Mouse (Mus musculus) testis, adult 2 months (tissue): ENCODE measurements around the gene Tardbp. TPM values are rescaled to one million over a fixed set of nuclear protein-coding genes. Genes with fewer than 3 reads are reported as not detected.

Experiments used
- H3K27ac ChIP-seq: fragments of 200-500 bp; 2 replicates; pipeline ENCODE4 v1.5.1; 2012; ENCODE audit warnings: low read depth, low read length; ENCODE audit not compliant: control insufficient read depth, insufficient read depth
- H3K27me3 ChIP-seq: fragments of 200-500 bp; 2 replicates; pipeline ENCODE4 v1.6.1; 2012; ENCODE audit warnings: mild to moderate bottlenecking, low read length, moderate library complexity; ENCODE audit not compliant: control insufficient read depth, insufficient read depth
- H3K36me3 ChIP-seq: fragments of 200-500 bp; 2 replicates; pipeline ENCODE4 v1.6.1; 2012; ENCODE audit warnings: mild to moderate bottlenecking, low read length; ENCODE audit not compliant: control insufficient read depth, insufficient read depth
- H3K4me1 ChIP-seq: fragments of 200-500 bp; 2 replicates; pipeline ENCODE4 v1.6.1; 2012; ENCODE audit warnings: low read length; ENCODE audit not compliant: control insufficient read depth, insufficient read depth
- H3K4me3 ChIP-seq: fragments of 200-500 bp; 2 replicates; pipeline ENCODE4 v1.5.1; 2012; ENCODE audit warnings: low read depth, mild to moderate bottlenecking, low read length, moderate library complexity, mixed read lengths; ENCODE audit not compliant: control insufficient read depth
- CTCF ChIP-seq: fragments of 200-500 bp; IDR thresholded peaks from 2 replicates; pipeline ENCODE4 v1.5.1; 2012; ENCODE audit warnings: low read depth, mild to moderate bottlenecking, inconsistent platforms, low read length, moderate library complexity; ENCODE audit not compliant: control insufficient read depth, insufficient read depth, insufficient replicate concordance
- POLR2A ChIP-seq: fragments of 200-500 bp; IDR thresholded peaks from 2 replicates; pipeline ENCODE4 v1.6.1; 2012; ENCODE audit warnings: low read depth, mild to moderate bottlenecking, inconsistent platforms, low read length, moderate library complexity; ENCODE audit not compliant: control insufficient read depth
- polyA plus RNA-seq: library from polyadenylated mRNA; depleted of rRNA; stranded (reverse); fragments of >200 nt; gene quantifications from 2 replicates; pipeline ENCODE4 v1.2.3, GENCODE M21; 2012; rRNA removed

Gene Tardbp
- polyA plus RNA-seq, 1 experiment = 149 TPM

DNA sequence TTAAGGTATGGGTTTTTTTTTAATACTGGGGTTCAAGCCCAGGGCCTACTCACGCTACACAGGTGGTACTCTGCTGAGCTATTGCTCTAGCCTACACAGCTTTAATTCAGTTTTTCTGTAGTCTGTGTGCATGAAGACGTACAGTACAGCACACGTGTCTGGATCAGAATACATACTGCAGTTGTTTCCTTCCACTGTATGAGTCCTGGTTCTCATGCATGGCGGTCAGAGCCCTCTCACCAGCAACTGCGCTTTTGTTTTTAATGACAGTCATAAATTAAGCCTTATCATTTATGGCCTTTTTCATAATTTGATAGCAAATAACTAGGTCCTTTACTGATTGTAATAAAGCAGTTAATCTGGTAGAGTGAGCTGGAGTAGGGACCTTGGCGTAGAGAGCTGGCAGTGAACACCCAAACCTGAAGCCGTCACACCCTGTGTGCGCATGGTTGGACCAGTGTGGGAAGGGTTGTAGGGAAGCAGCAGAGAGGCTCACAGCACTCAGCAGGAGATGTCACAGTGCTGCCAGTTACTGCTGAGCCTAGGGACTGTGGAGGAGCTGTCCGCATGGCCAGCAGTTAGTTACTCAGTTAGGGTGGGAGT, 56.0 kb downstream of the Tardbp start:
- H3K4me3 ChIP-seq = no peak overlapping the region
- no peak for TF ChIP-seq POLR2A
- TF ChIP-seq CTCF = no peak

GRCm38 (mm10) chr4:148570138-148570537, 56.7 kb downstream of the Tardbp start:
- TF ChIP-seq CTCF (no peak), POLR2A (no peak)
- Histone ChIP-seq H3K4me1 (no peaks in the 10 kb centered on the region), H3K27me3 (no peaks in the 10 kb centered on the region), H3K27ac (no peak overlapping the region), H3K4me3 (no peak overlapping the region), H3K36me3 (peaks cover 6% of the 10 kb centered on the region; the same call in 1 of the 2 replicates)

More for the DNA sequence above, 56.0 kb downstream of the Tardbp start:
- Histone ChIP-seq H3K27me3 (no peaks in the 10 kb centered on the region), H3K4me1 (no peaks in the 10 kb centered on the region), H3K27ac (no peak overlapping the region), H3K36me3 (peaks cover 5% of the 10 kb centered on the region; the same call in 1 of the 2 replicates)

GRCm38 (mm10) chr4:148563595-148563994, 63.2 kb downstream of the Tardbp start:
- TF ChIP-seq POLR2A = no peak
- TF ChIP-seq CTCF = no peak
- Histone ChIP-seq H3K27me3 (no peaks in the 10 kb centered on the region), H3K4me3 (no peak overlapping the region)

DNA sequence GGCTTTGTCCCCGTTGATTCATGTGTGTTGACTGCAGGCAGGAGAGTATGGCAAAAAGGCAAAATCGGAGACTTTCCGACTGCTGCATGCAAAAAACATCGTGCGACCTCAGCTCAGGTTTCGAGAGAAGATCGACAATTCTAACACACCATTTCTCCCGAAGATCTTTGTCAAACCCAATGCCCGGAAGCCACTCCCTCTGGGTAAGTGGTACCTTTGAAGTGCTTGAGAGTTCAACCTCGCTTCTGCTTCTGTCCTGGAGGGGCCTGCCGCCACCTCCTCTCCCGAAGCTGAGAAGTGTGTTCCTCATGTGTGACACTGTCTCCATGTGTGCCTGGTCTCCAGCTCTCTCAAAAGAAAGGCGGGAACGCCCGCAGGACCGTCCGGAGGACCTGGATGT, 64.1 kb downstream of the Tardbp start:
- H3K4me1 ChIP-seq = no peaks in the 10 kb centered on the region; the same call in 1 of the 2 replicates
- no peaks in the 10 kb centered on the region for H3K27me3 ChIP-seq
- peaks cover 10% of the 10 kb centered on the region for H3K36me3 ChIP-seq
- no peak overlapping the region for H3K27ac ChIP-seq
- H3K4me3 ChIP-seq = no peak overlapping the region
- TF ChIP-seq CTCF = no peak
- TF ChIP-seq POLR2A = no peak

More at GRCm38 (mm10) chr4:148563595-148563994, 63.2 kb downstream of the Tardbp start:
- Histone ChIP-seq H3K4me1 (no peaks in the 10 kb centered on the region; the same call in 1 of the 2 replicates), H3K36me3 (peaks cover 12% of the 10 kb centered on the region), H3K27ac (no peak overlapping the region)

Other genes with a start within 250 kb of the Tardbp start
- gene Ubiad1, start 182.2 kb downstream of the Tardbp start, polyA plus RNA-seq = 12.8 and 14.5 TPM in 2 replicates
- 74.8 and 75.5 TPM in 2 replicates for gene Mtor, start 178.4 kb downstream of the Tardbp start, polyA plus RNA-seq
- gene Angptl7, start 126.6 kb downstream of the Tardbp start, polyA plus RNA-seq = 3.4 and 11.0 TPM in 2 replicates
- 37.1 and 40.1 TPM in 2 replicates for gene Exosc10, start 68.6 kb downstream of the Tardbp start, polyA plus RNA-seq
- 11.1 and 12.0 TPM in 2 replicates for gene Srm, start 35.5 kb downstream of the Tardbp start, polyA plus RNA-seq
- gene Masp2, start 24.5 kb downstream of the Tardbp start, polyA plus RNA-seq = 0.25 TPM in 1 of 2 replicates, not detected in the other
- 0.10 and 0.17 TPM in 2 replicates for gene Gm572, start 16.3 kb upstream of the Tardbp start, polyA plus RNA-seq
- 8.5 and 9.8 TPM in 2 replicates for gene Casz1, start 177.4 kb upstream of the Tardbp start, polyA plus RNA-seq